Mouse (Mus musculus): ENCODE data around the gene Gnmt. TPM values are rescaled to one million over a fixed set of nuclear protein-coding genes. Genes with fewer than 3 reads are reported as not detected.

The Gnmt gene
- polyA plus RNA-seq, 1 experiment from 2014 or later, result 0.36 TPM

DNA sequence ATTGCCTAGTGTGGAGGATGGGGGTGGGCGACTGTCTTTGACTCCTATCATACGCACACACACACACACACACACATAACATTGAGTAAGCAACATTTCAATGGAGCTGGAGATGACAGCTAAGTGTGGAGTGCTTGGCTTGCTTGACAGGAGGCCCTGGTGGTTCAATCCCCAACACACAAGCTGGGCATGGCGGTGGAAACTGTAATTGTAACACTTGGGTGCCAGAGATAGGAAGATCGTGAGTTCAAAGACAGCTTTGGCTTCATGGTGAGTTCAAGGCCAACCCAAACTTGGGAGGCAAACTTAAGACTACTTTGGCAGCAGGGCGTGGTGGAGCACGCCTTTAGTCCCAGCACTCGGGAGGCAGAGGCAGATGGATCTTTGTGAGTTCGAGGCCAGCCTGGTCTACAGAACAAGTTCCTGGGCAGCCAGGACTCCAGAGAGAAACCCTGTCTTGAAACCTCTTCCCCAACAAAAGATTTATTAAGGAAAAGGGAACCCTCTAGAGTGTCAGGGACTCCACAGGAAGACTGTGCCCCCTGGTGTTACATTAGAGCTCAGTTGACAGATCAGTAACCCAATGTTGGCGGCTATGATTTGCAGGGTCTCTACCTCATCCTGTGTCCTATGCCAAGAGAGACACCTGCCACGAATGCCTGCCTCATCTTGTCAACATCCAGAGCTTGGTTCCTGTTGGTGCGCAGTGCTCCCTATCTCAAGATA, 14.0 kb downstream of the Gnmt start:
- Histone ChIP-seq H3K9ac (ENCODE audit: low read length) (no peak overlapping the region), H3K4me2 (ENCODE audit: low read depth, low read length, severe bottlenecking) (no peak overlapping the region), H3K27me3 (ENCODE audit: control insufficient read depth, insufficient read depth, low read length) (no peaks in the 10 kb centered on the region), H3K27ac (ENCODE audit: low read depth, low read length) (no peak overlapping the region), H3K9me3 (ENCODE audit: control insufficient read depth, low read length) (no peaks in the 10 kb centered on the region), H3K36me3 (ENCODE audit: control insufficient read depth, insufficient read depth, low read length) (no peaks in the 10 kb centered on the region; the same call in 1 of the 2 replicates), H3K4me3 (ENCODE audit: low read depth, low read length) (no peak overlapping the region), H3K4me1 (replicated peaks; ENCODE audit: control insufficient read depth, insufficient read depth, low read length) (peaks cover 9% of the 10 kb centered on the region)
- no peak for DNase-seq (ENCODE audit: low spot score)
- 93% methylated on average over 11 of the region's 11 CpGs for WGBS
- no peak for ATAC-seq (replicated peaks; ENCODE audit: low FRiP score)

DNA sequence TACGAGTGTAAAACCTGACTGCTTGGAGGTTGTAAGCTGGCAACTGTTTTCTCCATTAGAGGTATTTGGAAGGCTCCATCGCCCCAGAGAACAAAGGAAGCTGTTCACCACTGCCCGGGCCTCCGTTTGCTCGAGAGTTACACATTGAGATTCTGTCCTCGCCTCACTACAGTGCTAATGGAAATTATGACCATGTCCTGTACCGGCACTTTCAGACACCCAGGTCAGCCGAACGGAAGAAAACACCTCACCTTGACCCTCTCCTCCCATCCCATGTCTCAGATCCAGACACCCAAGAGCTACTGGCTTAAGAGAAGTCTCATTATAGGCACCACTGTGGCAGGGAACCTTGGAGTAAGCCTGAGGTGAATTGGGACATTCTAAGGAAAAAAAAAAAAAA, 15.1 kb downstream of the Gnmt start:
- H3K27ac ChIP-seq (ENCODE audit: low read depth, low read length), result no peak overlapping the region
- H3K4me3 ChIP-seq (ENCODE audit: low read depth, low read length), result no peak overlapping the region
- H3K4me1 ChIP-seq (replicated peaks; ENCODE audit: control insufficient read depth, insufficient read depth, low read length), result peaks cover 9% of the 10 kb centered on the region
- ATAC-seq (replicated peaks; ENCODE audit: low FRiP score) (no peak), DNase-seq (ENCODE audit: low spot score) (no peak)
- WGBS, result 92% methylated on average over 9 of the region's 9 CpGs
- H3K4me2 ChIP-seq (ENCODE audit: low read depth, low read length, severe bottlenecking), result no peak overlapping the region
- no peaks in the 10 kb centered on the region for H3K9me3 ChIP-seq (ENCODE audit: control insufficient read depth, low read length)
- H3K9ac ChIP-seq (ENCODE audit: low read length), result no peak overlapping the region
- H3K36me3 ChIP-seq (ENCODE audit: control insufficient read depth, insufficient read depth, low read length), result no peaks in the 10 kb centered on the region; the same call in 1 of the 2 replicates
- H3K27me3 ChIP-seq (ENCODE audit: control insufficient read depth, insufficient read depth, low read length), result no peaks in the 10 kb centered on the region

DNA sequence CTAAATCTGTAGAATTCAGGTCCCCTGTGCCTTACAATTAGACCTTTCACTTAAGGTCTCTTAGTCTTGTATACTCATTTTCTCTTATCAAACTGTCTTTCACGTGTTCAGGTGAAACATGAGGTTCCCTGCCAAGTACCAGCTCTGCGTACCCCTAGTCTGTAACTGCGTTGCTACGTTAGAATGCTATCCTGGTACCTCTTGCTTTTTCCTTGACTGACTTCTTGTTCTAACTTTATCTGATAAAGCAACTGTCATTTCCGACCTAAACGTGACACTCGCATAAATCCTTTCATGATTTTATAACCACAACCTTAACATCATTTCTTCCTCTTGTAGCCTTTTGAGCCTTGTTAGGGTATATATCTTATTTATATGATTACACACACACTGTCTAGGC, 16.5 kb downstream of the Gnmt start:
- Histone ChIP-seq H3K4me3 (ENCODE audit: low read depth, low read length) (peak overlapping the region; percentile 98), H3K27ac (ENCODE audit: low read depth, low read length) (no peak overlapping the region), H3K4me2 (ENCODE audit: low read depth, low read length, severe bottlenecking) (peak overlapping the region; percentile 100), H3K27me3 (ENCODE audit: control insufficient read depth, insufficient read depth, low read length) (no peaks in the 10 kb centered on the region), H3K9me3 (ENCODE audit: control insufficient read depth, low read length) (no peaks in the 10 kb centered on the region), H3K9ac (ENCODE audit: low read length) (peak overlapping the region; percentile 83), H3K4me1 (replicated peaks; ENCODE audit: control insufficient read depth, insufficient read depth, low read length) (peaks cover 9% of the 10 kb centered on the region), H3K36me3 (ENCODE audit: control insufficient read depth, insufficient read depth, low read length) (no peaks in the 10 kb centered on the region; the same call in 1 of the 2 replicates)
- DNase-seq (ENCODE audit: low spot score), result no peak
- ATAC-seq (replicated peaks; ENCODE audit: low FRiP score), result no peak
- 83% methylated on average over 7 of the region's 7 CpGs for WGBS

DNA sequence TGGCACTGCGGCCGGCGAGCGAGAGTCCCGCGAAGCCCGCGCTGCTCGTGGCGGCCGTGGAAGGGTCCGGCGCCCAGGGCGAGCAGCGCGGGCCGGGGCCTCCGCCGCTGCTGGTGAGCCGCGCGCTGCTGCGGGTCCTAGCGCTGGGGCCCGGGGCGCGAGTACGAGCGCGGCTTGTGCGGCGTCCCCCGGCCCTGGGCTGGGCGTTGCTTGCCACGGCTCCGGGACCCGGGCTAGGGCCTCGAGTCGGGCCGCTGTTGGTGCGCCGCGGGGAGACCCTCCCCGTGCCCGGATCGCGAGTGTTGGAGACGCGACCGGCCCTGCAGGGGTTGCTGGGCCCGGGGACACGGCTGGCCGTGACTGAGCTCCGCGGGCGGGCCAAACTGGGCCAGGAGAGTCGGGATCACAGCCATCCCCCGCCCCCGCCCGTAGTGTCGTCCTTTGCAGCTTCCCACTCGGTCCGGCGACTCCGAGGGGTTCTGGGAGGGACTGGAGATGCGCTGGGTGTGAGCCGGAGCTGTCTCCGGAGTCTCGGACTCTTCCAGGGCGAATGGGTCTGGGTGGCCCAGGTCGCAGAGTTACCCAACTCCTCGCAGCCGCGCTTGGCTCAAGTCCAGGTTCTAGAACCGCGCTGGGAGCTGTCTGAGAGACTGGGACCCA, 17.2 kb downstream of the Gnmt start:
- peak overlapping the region; percentile 83 for H3K9ac ChIP-seq (ENCODE audit: low read length)
- no peak overlapping the region for H3K27ac ChIP-seq (ENCODE audit: low read depth, low read length)
- WGBS, result under 1% methylated on average over 74 of the region's 76 CpGs
- peaks cover 9% of the 10 kb centered on the region for H3K4me1 ChIP-seq (replicated peaks; ENCODE audit: control insufficient read depth, insufficient read depth, low read length)
- ATAC-seq (replicated peaks; ENCODE audit: low FRiP score) (peak; percentile 59), DNase-seq (ENCODE audit: low spot score) (peak; percentile 66)
- H3K36me3 ChIP-seq (ENCODE audit: control insufficient read depth, insufficient read depth, low read length), result no peaks in the 10 kb centered on the region; the same call in 1 of the 2 replicates
- no peaks in the 10 kb centered on the region for H3K9me3 ChIP-seq (ENCODE audit: control insufficient read depth, low read length)
- H3K4me2 ChIP-seq (ENCODE audit: low read depth, low read length, severe bottlenecking), result peak overlapping the region; percentile 100
- no peaks in the 10 kb centered on the region for H3K27me3 ChIP-seq (ENCODE audit: control insufficient read depth, insufficient read depth, low read length)
- H3K4me3 ChIP-seq (ENCODE audit: low read depth, low read length), result peak overlapping the region; percentile 98

DNA sequence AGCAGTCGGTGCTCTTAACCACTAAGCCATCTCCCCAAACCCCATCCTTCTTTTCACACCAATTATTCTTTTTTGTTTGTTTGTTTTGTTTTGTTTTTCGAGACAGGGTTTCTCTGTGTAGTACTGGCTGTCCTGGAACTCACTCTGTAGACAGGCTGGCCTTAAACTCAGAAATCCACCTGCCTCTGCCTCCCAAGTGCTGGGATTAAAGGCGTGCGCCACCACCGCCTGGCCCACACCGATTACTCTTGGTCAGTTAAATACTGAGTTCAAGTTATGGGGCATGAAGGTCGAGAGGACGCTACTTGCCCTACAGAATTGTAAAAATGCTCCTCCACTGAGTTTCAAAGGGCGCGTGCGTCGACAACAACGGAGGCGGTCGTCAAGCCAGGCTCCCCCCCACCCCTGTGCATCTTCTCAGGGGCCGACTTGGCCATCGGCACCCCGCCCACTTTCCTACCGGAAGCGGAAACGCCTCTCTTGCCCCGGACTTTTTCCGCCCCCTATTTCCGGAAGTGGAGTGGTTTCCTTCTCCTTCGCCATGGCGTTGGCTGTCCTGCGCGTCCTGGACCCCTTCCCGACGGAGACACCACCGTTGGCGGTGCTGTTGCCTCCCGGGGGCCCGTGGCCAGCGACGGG, 17.9 kb downstream of the Gnmt start, which contains the start of gene Pex6:
Pex6 (plus strand) TSS at position 505 of the 639 bp plus-strand sequence.
- H3K4me3 ChIP-seq (ENCODE audit: low read depth, low read length), result peak within 1 kb of the TSS; percentile 98

DNA sequence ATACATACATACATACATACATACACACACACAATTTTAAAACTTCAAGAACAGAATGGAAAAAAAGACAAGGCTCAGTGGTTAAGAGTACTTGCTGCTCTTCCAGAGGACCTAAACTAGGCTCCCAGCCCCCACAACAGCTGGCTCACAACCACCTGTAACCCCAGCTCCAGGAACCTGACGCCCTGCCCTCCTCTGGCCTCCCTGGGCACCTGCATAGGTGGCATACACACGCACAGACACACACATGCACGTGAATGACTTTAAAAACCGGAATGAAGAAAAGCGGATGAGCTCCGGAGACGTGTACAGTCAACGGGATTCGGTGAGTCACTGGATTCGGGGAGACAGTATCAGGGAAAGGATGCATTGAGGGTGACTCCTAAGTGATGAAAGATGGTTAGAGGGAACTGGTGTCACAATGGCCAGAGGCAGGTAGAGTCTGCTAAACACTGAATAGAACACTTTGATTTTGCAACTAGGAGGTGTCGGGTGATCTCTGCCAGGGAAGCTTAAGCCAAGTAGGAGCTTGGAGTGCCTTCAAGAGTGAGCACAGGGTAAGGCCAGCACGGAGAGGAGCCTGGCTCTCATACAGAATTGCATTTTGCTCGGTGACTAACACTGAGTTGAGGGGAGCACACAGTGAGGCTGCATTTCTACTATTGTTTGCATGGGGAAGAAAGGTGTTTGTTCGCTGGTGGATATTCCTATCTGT, 22.4 kb downstream of the Gnmt start:
- no peak overlapping the region for H3K4me2 ChIP-seq (ENCODE audit: low read depth, low read length, severe bottlenecking)
- WGBS, result 92% methylated on average over 14 of the region's 14 CpGs
- no peak overlapping the region for H3K27ac ChIP-seq (ENCODE audit: low read depth, low read length)
- H3K9me3 ChIP-seq (ENCODE audit: control insufficient read depth, low read length), result no peaks in the 10 kb centered on the region
- no peaks in the 10 kb centered on the region for H3K36me3 ChIP-seq (ENCODE audit: control insufficient read depth, insufficient read depth, low read length)
- no peaks in the 10 kb centered on the region for H3K27me3 ChIP-seq (ENCODE audit: control insufficient read depth, insufficient read depth, low read length)
- DNase-seq (ENCODE audit: low spot score) (no peak), ATAC-seq (replicated peaks; ENCODE audit: low FRiP score) (no peak)
- H3K4me3 ChIP-seq (ENCODE audit: low read depth, low read length), result no peak overlapping the region
- H3K9ac ChIP-seq (ENCODE audit: low read length), result no peak overlapping the region
- peaks cover 21% of the 10 kb centered on the region for H3K4me1 ChIP-seq (replicated peaks; ENCODE audit: control insufficient read depth, insufficient read depth, low read length)

More for the DNA sequence above, 17.9 kb downstream of the Gnmt start, which contains the start of gene Pex6:
- WGBS, result 11% methylated on average over 36 of the region's 36 CpGs
- Histone ChIP-seq H3K4me2 (ENCODE audit: low read depth, low read length, severe bottlenecking) (peak within 1 kb of the TSS; percentile 100), H3K9ac (ENCODE audit: low read length) (peak within 1 kb of the TSS; percentile 83), H3K36me3 (ENCODE audit: control insufficient read depth, insufficient read depth, low read length) (no peaks in the 10 kb centered on the region; the same call in 1 of the 2 replicates), H3K27ac (ENCODE audit: low read depth, low read length) (no peak within 1 kb of the TSS), H3K27me3 (ENCODE audit: control insufficient read depth, insufficient read depth, low read length) (no peaks in the 10 kb centered on the region), H3K9me3 (ENCODE audit: control insufficient read depth, low read length) (no peaks in the 10 kb centered on the region), H3K4me1 (replicated peaks; ENCODE audit: control insufficient read depth, insufficient read depth, low read length) (peaks cover 9% of the 10 kb centered on the region)
- ATAC-seq (replicated peaks; ENCODE audit: low FRiP score) (peak; percentile 85), DNase-seq (ENCODE audit: low spot score) (peak; percentile 93)

DNA sequence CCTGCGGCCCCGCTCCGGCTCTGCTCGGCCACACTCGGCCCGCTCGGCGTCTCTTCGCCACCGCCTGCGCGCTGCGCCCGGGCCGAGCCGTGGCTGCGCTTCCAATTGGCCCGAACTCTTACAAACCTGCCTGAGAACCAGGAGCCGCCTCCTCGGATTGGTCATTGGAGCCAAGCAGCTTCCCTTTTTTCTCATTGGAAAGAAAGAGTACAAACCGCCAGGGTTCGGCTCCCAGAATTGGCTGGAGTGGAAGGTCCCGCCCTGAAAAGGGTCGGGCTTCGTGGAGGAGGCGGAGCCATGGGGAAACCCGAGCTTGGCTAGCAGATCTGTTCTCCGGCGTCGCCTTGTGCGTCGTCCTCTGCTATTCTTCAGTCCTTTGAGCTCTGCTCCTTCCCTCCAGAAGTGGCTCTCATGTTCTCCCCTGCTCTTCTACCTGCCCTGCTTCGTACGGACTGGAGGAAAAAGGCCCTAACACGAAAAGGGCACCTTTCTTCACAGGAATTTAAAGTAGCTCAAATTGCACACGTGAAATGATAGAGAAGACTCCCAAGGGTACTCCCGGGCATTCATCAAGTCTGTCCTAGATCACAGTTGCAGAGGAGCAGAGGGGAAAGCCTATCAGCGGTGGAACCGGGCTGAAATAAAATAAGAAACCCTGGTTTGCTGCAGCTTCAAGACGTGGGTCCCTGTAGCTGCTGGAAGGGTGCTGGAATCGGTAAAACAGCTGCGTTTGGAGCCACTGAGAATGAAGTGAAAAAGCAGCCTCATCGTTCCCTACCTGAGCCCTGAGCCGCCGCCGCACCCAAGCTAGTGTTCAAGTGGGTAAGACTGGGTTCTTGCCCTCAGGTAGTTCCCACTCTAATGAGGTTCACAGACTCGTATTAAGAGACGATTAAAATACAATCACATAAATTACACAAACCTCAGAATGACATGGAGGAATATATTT, 23.8 kb downstream of the Gnmt start, which contains the start of gene Ppp2r5d:
Ppp2r5d (minus strand) TSS at position 225 of the 949 bp plus-strand sequence.
- Histone ChIP-seq H3K9me3 (ENCODE audit: control insufficient read depth, low read length) (no peaks in the 10 kb centered on the region), H3K4me3 (ENCODE audit: low read depth, low read length) (peak within 1 kb of the TSS; percentile 90), H3K27me3 (ENCODE audit: control insufficient read depth, insufficient read depth, low read length) (no peaks in the 10 kb centered on the region), H3K4me2 (ENCODE audit: low read depth, low read length, severe bottlenecking) (peak within 1 kb of the TSS; percentile 87), H3K9ac (ENCODE audit: low read length) (peak within 1 kb of the TSS; percentile 92), H3K4me1 (replicated peaks; ENCODE audit: control insufficient read depth, insufficient read depth, low read length) (peaks cover 21% of the 10 kb centered on the region), H3K27ac (ENCODE audit: low read depth, low read length) (peak within 1 kb of the TSS; percentile 82), H3K36me3 (ENCODE audit: control insufficient read depth, insufficient read depth, low read length) (no peaks in the 10 kb centered on the region)
- 1% methylated on average over 48 of the region's 48 CpGs for WGBS
- peak; percentile 97 for DNase-seq (ENCODE audit: low spot score)
- ATAC-seq (replicated peaks; ENCODE audit: low FRiP score), result peak; percentile 95
